Mouse (Mus musculus): ENCODE results near the gene Cmtm1.

DNA sequence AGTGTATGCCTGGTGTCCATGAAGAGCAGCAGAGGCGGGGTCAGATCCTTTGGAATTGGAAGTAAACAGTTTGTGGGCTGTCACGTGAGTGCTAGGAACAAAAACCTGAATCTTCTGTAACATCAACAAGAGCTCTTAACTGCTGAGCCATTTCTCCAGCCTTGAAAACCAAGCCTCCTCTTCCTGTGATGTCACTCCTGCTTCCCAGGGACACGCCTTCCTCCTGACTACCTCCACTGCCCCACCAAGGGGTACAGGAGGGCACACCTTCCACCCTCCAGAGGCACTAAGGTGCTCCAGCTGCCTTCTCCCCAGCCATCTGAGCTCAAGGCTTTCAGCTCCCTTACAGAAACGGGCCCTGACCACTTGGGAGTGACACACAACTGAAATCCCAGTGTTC lies 63.3 kb downstream of the Cmtm1 start:
- TF ChIP-seq CTCF (IDR thresholded peaks at IDR 0.05; ENCODE audit: control insufficient read depth, insufficient read depth, insufficient replicate concordance, low read depth, low read length) (no peak), POLR2A (IDR thresholded peaks at IDR 0.05; ENCODE audit: control insufficient read depth, low read depth, low read length) (no peak)
